Mouse (Mus musculus): ENCODE results near the gene Jazf1. TPM values are rescaled to one million over a fixed set of nuclear protein-coding genes. Genes with fewer than 3 reads are reported as not detected.

The Jazf1 gene
- polyA plus RNA-seq, 1 experiment: not detected

DNA sequence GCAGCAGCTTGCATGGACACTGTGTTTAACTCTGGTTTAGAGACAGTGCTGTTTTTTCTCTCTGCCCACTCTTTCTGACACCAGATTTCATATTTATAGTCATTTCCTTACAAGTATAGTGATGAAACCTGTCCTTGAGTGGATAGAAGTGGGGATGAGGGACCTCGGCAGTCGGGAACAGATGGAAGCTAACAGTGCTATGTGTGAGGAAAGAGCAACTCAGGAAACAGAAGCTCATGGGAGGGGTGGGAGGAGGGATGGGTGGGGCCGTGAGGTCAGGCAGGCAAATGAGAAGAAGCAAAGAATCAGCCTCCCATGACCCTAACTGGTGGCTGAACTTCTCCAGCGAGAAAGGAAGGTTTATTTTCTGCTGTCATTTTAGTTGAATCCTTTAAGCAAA, 191.3 kb downstream of the Jazf1 start:
- H3K36me3 ChIP-seq (replicated peaks; ENCODE audit: low read length): no peaks in the 10 kb centered on the region
- TF ChIP-seq FLI1 (IDR thresholded peaks at IDR 0.05; ENCODE audit: low read length): no peak
- no peak for TF ChIP-seq GATA1 (IDR thresholded peaks at IDR 0.05; ENCODE audit: borderline replicate concordance, low read length)
- peaks cover 14% of the 10 kb centered on the region for H3K9me3 ChIP-seq
- H3K4me3 ChIP-seq (replicated peaks): no peak overlapping the region
- peaks cover 19% of the 10 kb centered on the region for H3K27me3 ChIP-seq (replicated peaks)
- H3K4me1 ChIP-seq: no peaks in the 10 kb centered on the region

- Histone ChIP-seq H3K4me3 (replicated peaks) (no peak overlapping the region), H3K9me3 (no peaks in the 10 kb centered on the region), H3K4me1 (no peaks in the 10 kb centered on the region), H3K27me3 (replicated peaks) (peaks cover 33% of the 10 kb centered on the region), H3K36me3 (replicated peaks; ENCODE audit: low read length) (no peaks in the 10 kb centered on the region)
- TF ChIP-seq GATA1 (IDR thresholded peaks at IDR 0.05; ENCODE audit: borderline replicate concordance, low read length) (no peak), FLI1 (IDR thresholded peaks at IDR 0.05; ENCODE audit: low read length) (no peak)
Observed at GRCm38 (mm10) chr6:52871306-52871705, 197.1 kb downstream of the Jazf1 start.

DNA sequence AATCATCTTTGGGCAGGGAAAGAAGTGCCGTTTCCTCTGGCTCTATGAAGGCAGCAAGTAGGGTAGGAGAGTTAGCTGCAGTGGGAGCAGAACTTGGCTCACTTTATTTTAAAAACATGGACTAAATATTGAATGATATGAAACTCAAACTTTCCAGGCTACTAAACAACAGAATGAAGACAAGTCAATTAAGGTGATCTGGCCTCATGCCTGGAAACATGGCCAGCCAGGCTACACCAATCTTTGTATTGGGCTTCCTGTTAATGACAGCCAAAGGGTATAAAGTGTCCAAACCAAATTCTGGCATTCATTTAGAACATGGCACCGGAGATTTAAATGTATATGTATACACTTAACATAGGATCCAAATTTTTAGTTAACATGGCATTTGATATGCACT, 199.2 kb downstream of the Jazf1 start:
- TF ChIP-seq GATA1 (IDR thresholded peaks at IDR 0.05; ENCODE audit: borderline replicate concordance, low read length) (no peak), FLI1 (IDR thresholded peaks at IDR 0.05; ENCODE audit: low read length) (no peak)
- Histone ChIP-seq H3K36me3 (replicated peaks; ENCODE audit: low read length) (no peaks in the 10 kb centered on the region), H3K4me1 (no peaks in the 10 kb centered on the region), H3K4me3 (replicated peaks) (no peak overlapping the region), H3K9me3 (no peaks in the 10 kb centered on the region), H3K27me3 (replicated peaks) (peaks cover 49% of the 10 kb centered on the region)

GRCm38 (mm10) chr6:52868352-52868751, 200.1 kb downstream of the Jazf1 start:
- H3K4me1 ChIP-seq: no peaks in the 10 kb centered on the region
- H3K36me3 ChIP-seq (replicated peaks; ENCODE audit: low read length): no peaks in the 10 kb centered on the region
- no peaks in the 10 kb centered on the region for H3K9me3 ChIP-seq
- no peak overlapping the region for H3K4me3 ChIP-seq (replicated peaks)
- TF ChIP-seq GATA1 (IDR thresholded peaks at IDR 0.05; ENCODE audit: borderline replicate concordance, low read length) (no peak), FLI1 (IDR thresholded peaks at IDR 0.05; ENCODE audit: low read length) (no peak)
- peaks cover 49% of the 10 kb centered on the region for H3K27me3 ChIP-seq (replicated peaks)

DNA sequence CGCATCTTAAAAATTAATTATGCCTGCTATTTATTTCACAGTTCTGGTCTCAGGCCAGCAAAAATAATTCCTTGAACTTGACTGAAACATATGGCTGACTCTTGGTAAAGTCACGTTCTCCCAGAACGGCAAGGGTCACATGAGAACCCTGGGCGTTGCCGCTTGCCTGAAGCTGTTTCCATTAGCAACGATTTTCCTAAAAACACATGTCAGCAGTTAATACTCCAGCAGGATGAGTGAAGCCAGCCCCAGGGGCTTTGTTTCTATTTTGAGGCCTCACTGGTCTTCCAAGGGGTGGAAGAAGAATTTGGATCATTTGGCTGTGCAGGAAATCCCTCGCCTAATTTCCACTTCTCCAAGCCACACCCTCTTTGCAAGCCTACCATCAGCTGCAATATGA, 206.5 kb downstream of the Jazf1 start:
- Histone ChIP-seq H3K9me3 (no peaks in the 10 kb centered on the region), H3K4me1 (peaks cover 6% of the 10 kb centered on the region; the same call in 1 of the 2 replicates), H3K27me3 (replicated peaks) (peaks cover 52% of the 10 kb centered on the region), H3K36me3 (replicated peaks; ENCODE audit: low read length) (no peaks in the 10 kb centered on the region), H3K4me3 (replicated peaks) (no peak overlapping the region)
- TF ChIP-seq FLI1 (IDR thresholded peaks at IDR 0.05; ENCODE audit: low read length): no peak
- no peak for TF ChIP-seq GATA1 (IDR thresholded peaks at IDR 0.05; ENCODE audit: borderline replicate concordance, low read length)

DNA sequence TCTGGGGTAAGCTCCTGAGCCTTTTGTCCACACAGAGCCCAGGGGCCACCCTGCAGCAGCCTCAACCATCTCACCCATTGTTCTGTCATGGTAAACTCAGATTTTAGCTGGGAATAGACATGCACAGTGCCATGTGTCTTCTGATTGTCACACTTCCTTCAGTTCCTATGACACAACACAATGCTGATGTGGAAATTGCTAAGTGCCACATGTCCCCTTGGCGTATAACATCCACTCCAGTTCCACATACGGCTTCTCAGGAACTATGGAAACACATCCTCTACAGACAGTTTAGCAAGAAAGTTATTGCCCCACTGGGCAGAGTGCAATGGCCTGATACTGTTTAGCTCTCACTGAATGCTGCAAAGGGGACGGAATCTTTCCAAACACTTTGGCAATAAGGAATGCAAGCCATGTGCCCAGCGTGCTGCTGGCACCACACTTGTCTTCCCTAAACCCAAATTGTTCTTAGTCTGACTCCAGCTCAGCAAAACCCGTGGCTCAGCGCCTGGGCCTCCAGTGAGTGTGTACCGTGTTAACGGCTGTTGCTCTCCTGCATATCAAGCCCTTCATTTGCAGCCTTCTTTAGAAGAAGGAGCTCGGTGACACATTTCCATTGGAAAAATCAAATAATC, 207.1 kb downstream of the Jazf1 start:
- H3K4me1 ChIP-seq: peaks cover 6% of the 10 kb centered on the region; the same call in 1 of the 2 replicates
- peaks cover 49% of the 10 kb centered on the region for H3K27me3 ChIP-seq (replicated peaks)
- H3K9me3 ChIP-seq: no peaks in the 10 kb centered on the region
- TF ChIP-seq FLI1 (IDR thresholded peaks at IDR 0.05; ENCODE audit: low read length): no peak
- TF ChIP-seq GATA1 (IDR thresholded peaks at IDR 0.05; ENCODE audit: borderline replicate concordance, low read length): no peak
- no peak overlapping the region for H3K4me3 ChIP-seq (replicated peaks)
- no peaks in the 10 kb centered on the region for H3K36me3 ChIP-seq (replicated peaks; ENCODE audit: low read length)

- Histone ChIP-seq H3K9me3 (no peaks in the 10 kb centered on the region), H3K4me1 (peaks cover 6% of the 10 kb centered on the region; the same call in 1 of the 2 replicates), H3K4me3 (replicated peaks) (no peak overlapping the region), H3K36me3 (replicated peaks; ENCODE audit: low read length) (no peaks in the 10 kb centered on the region), H3K27me3 (replicated peaks) (peaks cover 43% of the 10 kb centered on the region)
- TF ChIP-seq FLI1 (IDR thresholded peaks at IDR 0.05; ENCODE audit: low read length) (no peak), GATA1 (IDR thresholded peaks at IDR 0.05; ENCODE audit: borderline replicate concordance, low read length) (no peak)
Observed at GRCm38 (mm10) chr6:52860713-52861112, 207.7 kb downstream of the Jazf1 start.

- H3K36me3 ChIP-seq (replicated peaks; ENCODE audit: low read length): no peaks in the 10 kb centered on the region
- H3K4me3 ChIP-seq (replicated peaks): no peak overlapping the region
- no peaks in the 10 kb centered on the region for H3K9me3 ChIP-seq
- no peak for TF ChIP-seq FLI1 (IDR thresholded peaks at IDR 0.05; ENCODE audit: low read length)
- no peak for TF ChIP-seq GATA1 (IDR thresholded peaks at IDR 0.05; ENCODE audit: borderline replicate concordance, low read length)
- H3K4me1 ChIP-seq: peaks cover 6% of the 10 kb centered on the region; the same call in 1 of the 2 replicates
- H3K27me3 ChIP-seq (replicated peaks): peaks cover 45% of the 10 kb centered on the region
Observed at GRCm38 (mm10) chr6:52858911-52859431, 209.5 kb downstream of the Jazf1 start.

DNA sequence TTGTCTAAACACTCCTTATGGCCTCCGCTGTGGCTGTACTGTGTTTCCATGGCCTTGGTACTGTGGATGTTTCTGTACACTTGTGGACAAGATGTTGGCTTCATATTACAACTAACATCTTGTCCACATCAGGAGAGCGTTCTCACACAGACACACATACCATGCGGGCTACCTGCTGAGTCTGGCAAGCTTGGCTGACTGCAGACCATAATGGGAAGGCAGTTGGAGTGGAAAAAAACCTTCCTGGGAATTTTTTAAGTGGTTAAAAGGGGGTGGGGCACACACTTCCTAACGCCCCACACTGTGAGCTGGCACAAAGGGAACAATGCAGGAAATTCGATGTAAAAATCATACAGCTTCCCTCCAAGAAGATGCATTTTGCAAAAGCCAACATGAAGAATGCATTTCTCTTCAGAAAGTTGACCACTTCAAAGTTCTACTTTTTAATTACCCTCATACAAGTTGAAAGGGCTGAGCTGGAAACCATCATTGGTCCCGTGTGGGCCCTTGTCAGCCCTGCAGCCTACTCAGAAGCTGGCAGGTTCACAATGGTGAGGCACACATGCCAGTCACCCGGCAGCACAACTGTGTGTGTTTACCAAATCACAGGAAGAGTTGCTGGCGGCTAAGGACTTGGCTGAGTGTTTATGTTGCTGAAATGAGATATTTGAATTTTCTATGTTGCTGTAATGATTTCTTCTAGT, 215.9 kb downstream of the Jazf1 start:
- no peak overlapping the region for H3K4me3 ChIP-seq (replicated peaks)
- no peak for TF ChIP-seq GATA1 (IDR thresholded peaks at IDR 0.05; ENCODE audit: borderline replicate concordance, low read length)
- TF ChIP-seq FLI1 (IDR thresholded peaks at IDR 0.05; ENCODE audit: low read length): no peak
- H3K27me3 ChIP-seq (replicated peaks): peaks cover 47% of the 10 kb centered on the region
- peaks cover 5% of the 10 kb centered on the region; the same call in 1 of the 2 replicates for H3K4me1 ChIP-seq
- no peaks in the 10 kb centered on the region for H3K9me3 ChIP-seq
- H3K36me3 ChIP-seq (replicated peaks; ENCODE audit: low read length): no peaks in the 10 kb centered on the region

DNA sequence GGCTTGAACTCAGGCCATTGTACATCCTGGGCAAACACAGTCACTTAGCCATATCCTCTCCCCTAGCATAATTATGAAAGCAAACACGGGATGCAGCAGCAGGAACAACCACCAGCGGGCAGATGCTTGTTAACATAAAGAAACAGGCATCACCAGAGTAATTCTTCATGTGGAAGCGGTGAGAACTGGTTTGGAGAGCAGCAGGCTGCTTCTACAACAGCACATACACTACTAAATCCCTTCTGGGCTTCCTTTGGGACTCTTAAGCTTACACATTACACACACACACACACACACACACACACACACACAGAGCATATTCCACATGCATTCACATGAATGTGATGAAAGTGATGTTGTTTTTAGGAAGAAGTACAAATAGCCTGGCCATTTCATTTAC, 216.5 kb downstream of the Jazf1 start:
- H3K4me3 ChIP-seq (replicated peaks): no peak overlapping the region
- peaks cover 42% of the 10 kb centered on the region for H3K27me3 ChIP-seq (replicated peaks)
- no peak for TF ChIP-seq GATA1 (IDR thresholded peaks at IDR 0.05; ENCODE audit: borderline replicate concordance, low read length)
- TF ChIP-seq FLI1 (IDR thresholded peaks at IDR 0.05; ENCODE audit: low read length): no peak
- H3K9me3 ChIP-seq: no peaks in the 10 kb centered on the region
- no peaks in the 10 kb centered on the region for H3K36me3 ChIP-seq (replicated peaks; ENCODE audit: low read length)
- H3K4me1 ChIP-seq: peaks cover 7% of the 10 kb centered on the region; the same call in 1 of the 2 replicates

All from megakaryocyte, embryonic 14.5 days (primary cell).